Mouse (Mus musculus): ENCODE measurements around the gene Epb41l4b.

Gene Epb41l4b

GRCm38 (mm10) chr4:57010919-57011318 is 132.3 kb downstream of the Epb41l4b start:
- DNase-seq (ENCODE audit: low spot score in 2 of 2), result no peak

GRCm38 (mm10) chr4:57010425-57010824 is 132.8 kb downstream of the Epb41l4b start:
- DNase-seq (ENCODE audit: low spot score in 2 of 2), result no peak

- no peak for DNase-seq (ENCODE audit: low spot score in 2 of 2)
Observed at GRCm38 (mm10) chr4:57007717-57008116, 135.5 kb downstream of the Epb41l4b start.

- no peak for DNase-seq (ENCODE audit: low spot score in 2 of 2)
Observed at GRCm38 (mm10) chr4:57005011-57005410, 138.2 kb downstream of the Epb41l4b start.

- DNase-seq (ENCODE audit: low spot score in 2 of 2), result no peak
Observed at GRCm38 (mm10) chr4:57003886-57004285, 139.4 kb downstream of the Epb41l4b start.

- DNase-seq (ENCODE audit: low spot score in 2 of 2), result no peak
Observed at GRCm38 (mm10) chr4:57002751-57003150, 140.5 kb downstream of the Epb41l4b start.

GRCm38 (mm10) chr4:57001437-57001836 is 141.8 kb downstream of the Epb41l4b start:
- no peak for DNase-seq (ENCODE audit: low spot score in 2 of 2)

- DNase-seq (ENCODE audit: low spot score in 2 of 2), result no peak
Observed at GRCm38 (mm10) chr4:56993331-56993730, 149.9 kb downstream of the Epb41l4b start.

- DNase-seq (ENCODE audit: low spot score in 2 of 2), result peak in 1 of 2 experiments; percentile 37
Observed at GRCm38 (mm10) chr4:56991951-56992350, 151.3 kb downstream of the Epb41l4b start.

GRCm38 (mm10) chr4:56990215-56990584 is 153.0 kb downstream of the Epb41l4b start, which contains the start of gene Frrs1l:
Gene Frrs1l (minus strand): TSS chr4:56990391.
- peak; percentile 66 to 76 for DNase-seq (ENCODE audit: low spot score in 2 of 2)

- DNase-seq (ENCODE audit: low spot score in 2 of 2), result peak; percentile 54 to 57
Observed at GRCm38 (mm10) chr4:56989431-56990214, 153.6 kb downstream of the Epb41l4b start.

- DNase-seq (ENCODE audit: low spot score in 2 of 2), result peak; percentile 56 to 72
Observed at GRCm38 (mm10) chr4:56965586-56966179, 177.6 kb downstream of the Epb41l4b start.

GRCm38 (mm10) chr4:56963687-56964086 is 179.6 kb downstream of the Epb41l4b start:
- peak; percentile 45 to 83 for DNase-seq (ENCODE audit: low spot score in 2 of 2)

- DNase-seq (ENCODE audit: low spot score in 2 of 2), result no peak
Observed at GRCm38 (mm10) chr4:56961320-56961925, 181.8 kb downstream of the Epb41l4b start.

- DNase-seq (ENCODE audit: low spot score in 2 of 2), result no peak
Observed at GRCm38 (mm10) chr4:56957518-56957917, 185.7 kb downstream of the Epb41l4b start.

GRCm38 (mm10) chr4:56953235-56953634 is 190.0 kb downstream of the Epb41l4b start:
- no peak for DNase-seq (ENCODE audit: low spot score in 2 of 2)

- no peak for DNase-seq (ENCODE audit: low spot score in 2 of 2)
Observed at GRCm38 (mm10) chr4:56951701-56952100, 191.5 kb downstream of the Epb41l4b start.

GRCm38 (mm10) chr4:56949494-56949893 is 193.7 kb downstream of the Epb41l4b start:
- no peak for DNase-seq (ENCODE audit: low spot score in 2 of 2)

GRCm38 (mm10) chr4:56946641-56947640 is 196.3 kb downstream of the Epb41l4b start, which contains the start of gene Tmem245:
Gene Tmem245 (minus strand): TSS chr4:56947437.
- peak; percentile 89 to 94 for DNase-seq (ENCODE audit: low spot score in 2 of 2)

- no peak for DNase-seq (ENCODE audit: low spot score in 2 of 2)
Observed at GRCm38 (mm10) chr4:56946180-56946579, 197.1 kb downstream of the Epb41l4b start.

- DNase-seq (ENCODE audit: low spot score in 2 of 2), result no peak
Observed at GRCm38 (mm10) chr4:56944286-56944685, 199.0 kb downstream of the Epb41l4b start.

Data from frontal cortex, postnatal 36 days (tissue).